Mouse (Mus musculus) ES-E14 (cell line): ENCODE results near the gene Olfr1442.

Experiments
- MAFK ChIP-seq: IDR thresholded peaks from 2 replicates; pipeline ENCODE4 v1.6.1; 2014; ENCODE audit warnings: mild to moderate bottlenecking, low read depth, low read length, inconsistent platforms; ENCODE audit not compliant: insufficient read depth
- ZNF384 ChIP-seq: IDR thresholded peaks from 2 replicates; pipeline ENCODE4 v1.6.1; 2012; ENCODE audit warnings: low read depth, low read length, inconsistent platforms

- TF ChIP-seq MAFK (no peak), ZNF384 (no peak)
These were observed 4.1 kb upstream of the Olfr1442 start for GRCm38 (mm10) chr19:12666156-12666555.
